9 mouse cellular contexts compared by ENCODE assay signal in genomic region chr4:134913413-134913812, GRCm38 (mm10). TPM values are rescaled to one million over a fixed set of nuclear protein-coding genes. Genes with fewer than 3 reads are reported as not detected.
DNase-seq lines count a peak whose midpoint lies in the region; ATAC-seq and TF ChIP-seq lines count a peak whose summit lies in the region.
"Had no signal": no experiment of that assay in that cellular context is flagged by ENCODE, and none has a peak within 500 bp of the region (broad histone marks: within the 10 kb centered on the region; RNA-seq: fewer than 3 reads in every experiment).

No protein-coding gene starts in this region.

- H3K4me1 ChIP-seq in ES-Bruce4 (ENCODE audit: control insufficient read depth, insufficient read depth, low read length) = no peaks in the 10 kb centered on the region
- H3K4me1 ChIP-seq in embryonic facial prominence, embryonic 11.5 days (ENCODE audit: control insufficient read depth, insufficient read depth, low read length) = no peaks in the 10 kb centered on the region
- H3K4me1 ChIP-seq in heart, embryonic 15.5 days (replicated peaks) = peaks cover 20% of the 10 kb centered on the region

- H3K27me3 ChIP-seq in ES-Bruce4 (ENCODE audit: control insufficient read depth, insufficient read depth, low read length, poor library complexity, severe bottlenecking) = no peaks in the 10 kb centered on the region
- no peaks in the 10 kb centered on the region for H3K27me3 ChIP-seq in embryonic facial prominence, embryonic 11.5 days (ENCODE audit: control insufficient read depth, insufficient read depth, low read length)
- H3K27me3 ChIP-seq in heart, embryonic 15.5 days = no peaks in the 10 kb centered on the region

- peaks cover 3% of the 10 kb centered on the region; the same call in 1 of the 2 replicates for H3K9me3 ChIP-seq in ES-Bruce4 (replicated peaks; ENCODE audit: control insufficient read depth, insufficient read depth, low read length, poor library complexity, severe bottlenecking)
- H3K9me3 ChIP-seq in embryonic facial prominence, embryonic 11.5 days (replicated peaks; ENCODE audit: control insufficient read depth, low read length) = no peaks in the 10 kb centered on the region
- H3K9me3 ChIP-seq in heart, embryonic 15.5 days (replicated peaks) = no peaks in the 10 kb centered on the region

- H3K36me3 ChIP-seq in ES-Bruce4 (ENCODE audit: control insufficient read depth, insufficient read depth, low read length, poor library complexity, severe bottlenecking) = peaks cover 16% of the 10 kb centered on the region
- H3K36me3 ChIP-seq in embryonic facial prominence, embryonic 11.5 days (replicated peaks; ENCODE audit: control insufficient read depth, insufficient read depth, low read depth, low read length) = peaks cover 3% of the 10 kb centered on the region
- H3K36me3 ChIP-seq in heart, embryonic 15.5 days = peaks cover 26% of the 10 kb centered on the region; the same call in 1 of the 2 replicates

- no peak for ATAC-seq in embryonic facial prominence, embryonic 11.5 days (replicated peaks; ENCODE audit: insufficient number of reproducible peaks, low FRiP score, low TSS enrichment, low read depth)
- ATAC-seq in heart, embryonic 15.5 days (replicated peaks; ENCODE audit: insufficient number of reproducible peaks, insufficient read depth, low FRiP score, low read depth) = no peak
- ATAC-seq in activated CD4-positive, CD25-positive, alpha-beta regulatory T cell, adult 4 months = no peak

- H3K9ac ChIP-seq in ES-Bruce4 (ENCODE audit: low read depth, poor library complexity, severe bottlenecking) = peak overlapping the region; percentile 45
- no peak overlapping the region; the same call in 1 of the 2 replicates for H3K9ac ChIP-seq in embryonic facial prominence, embryonic 11.5 days (replicated peaks; ENCODE audit: low read length)
- no peak overlapping the region for H3K9ac ChIP-seq in heart, embryonic 15.5 days

- peak overlapping the region; percentile 41 for H3K4me3 ChIP-seq in ES-Bruce4 (ENCODE audit: low read depth, low read length)
- H3K4me3 ChIP-seq in embryonic facial prominence, embryonic 11.5 days (ENCODE audit: low read depth, low read length) = no peak overlapping the region
- H3K4me3 ChIP-seq in heart, embryonic 15.5 days = peak overlapping the region; percentile 99; the same call in 1 of the 2 replicates

- no peak for TF ChIP-seq POLR2A in ES-Bruce4 (IDR thresholded peaks at IDR 0.05; ENCODE audit: insufficient read depth, low read length)

- peak; percentile 78 for TF ChIP-seq CTCF in ES-Bruce4 (IDR thresholded peaks at IDR 0.05; ENCODE audit: low read depth, low read length)

- H3K27ac ChIP-seq in ES-Bruce4 (ENCODE audit: insufficient read depth, low read length) = peak overlapping the region; percentile 34; the same call in 1 of the 2 replicates
- no peak overlapping the region for H3K27ac ChIP-seq in embryonic facial prominence, embryonic 11.5 days (replicated peaks; ENCODE audit: low read depth, low read length)
- H3K27ac ChIP-seq in heart, embryonic 15.5 days = no peak overlapping the region

- DNase-seq in adrenal gland, postnatal 10 days = peak; percentile 85
- DNase-seq in embryonic facial prominence, embryonic 11.5 days (ENCODE audit: low spot score) = peak; percentile 75
- DNase-seq in kidney, postnatal 4 days = peak; percentile 87 to 88
- peak; percentile 73 for DNase-seq in lung, postnatal 25 days (ENCODE audit: low spot score)
- DNase-seq in right cerebral cortex, postnatal 10 days (ENCODE audit: low spot score in 2 of 2) = peak; percentile 55 to 77

- no peak for TF ChIP-seq EP300 in ES-Bruce4 (IDR thresholded peaks at IDR 0.05; ENCODE audit: insufficient read depth, low read depth, low read length)

- 27% methylated on average over 3 of the region's 3 CpGs for WGBS in embryonic facial prominence, embryonic 11.5 days
- WGBS in heart, embryonic 15.5 days = 37% methylated on average over 3 of the region's 3 CpGs

- no peak overlapping the region for H3K4me2 ChIP-seq in embryonic facial prominence, embryonic 11.5 days (ENCODE audit: low read depth, low read length)
- H3K4me2 ChIP-seq in heart, embryonic 15.5 days = peak overlapping the region; percentile 69

RNA-seq across cellular contexts. Expression of gene Tmem50a, which starts 1.4 kb away (rescaled TPM):
- 84.6 and 87.1 TPM in 2 replicates for polyA plus RNA-seq in ES-Bruce4 (2011; ENCODE audit: insufficient read depth, insufficient read length, low read depth, missing spikeins)
- total RNA-seq in adrenal gland, postnatal 10 days (2021) = 100 to 1,000 TPM; 169 to 183 TPM
- polyA plus RNA-seq in embryonic facial prominence, embryonic 11.5 days (2014; fragmentation: Nextera tagmentation; extraction: Ambion mirVana) = 148 and 151 TPM in 2 replicates
- 142 TPM in 2 replicates for polyA plus RNA-seq in heart, embryonic 15.5 days (2015; fragmentation: Nextera tagmentation; extraction: Ambion mirVana)
- polyA plus RNA-seq in activated CD4-positive, CD25-positive, alpha-beta regulatory T cell, adult 4 months (2017; shearing (Covaris generic)) = 100 to 1,000 TPM; 555 to 571 TPM

RNA-seq across cellular contexts. Expression of gene Rsrp1, which starts 10.0 kb away (rescaled TPM):
- 209 and 226 TPM in 2 replicates for polyA plus RNA-seq in ES-Bruce4 (2011; ENCODE audit: insufficient read depth, insufficient read length, low read depth, missing spikeins)
- 100 to 1,000 TPM; 250 to 386 TPM for total RNA-seq in adrenal gland, postnatal 10 days (2021)
- polyA plus RNA-seq in embryonic facial prominence, embryonic 11.5 days (2014; fragmentation: Nextera tagmentation; extraction: Ambion mirVana) = 351 and 368 TPM in 2 replicates
- 366 and 379 TPM in 2 replicates for polyA plus RNA-seq in heart, embryonic 15.5 days (2015; fragmentation: Nextera tagmentation; extraction: Ambion mirVana)
- polyA plus RNA-seq in activated CD4-positive, CD25-positive, alpha-beta regulatory T cell, adult 4 months (2017; shearing (Covaris generic)) = 100 to 1,000 TPM; 271 to 367 TPM

RNA-seq across cellular contexts. Expression of gene Syf2, which starts 17.3 kb away (rescaled TPM):
- 52.6 and 53.3 TPM in 2 replicates for polyA plus RNA-seq in ES-Bruce4 (2011; ENCODE audit: insufficient read depth, insufficient read length, low read depth, missing spikeins)
- total RNA-seq in adrenal gland, postnatal 10 days (2021) = 10 to 100 TPM; 73.1 to 74.6 TPM
- polyA plus RNA-seq in embryonic facial prominence, embryonic 11.5 days (2014; fragmentation: Nextera tagmentation; extraction: Ambion mirVana) = 69.5 and 79.5 TPM in 2 replicates
- polyA plus RNA-seq in heart, embryonic 15.5 days (2015; fragmentation: Nextera tagmentation; extraction: Ambion mirVana) = 52.6 and 57.6 TPM in 2 replicates
- 100 to 1,000 TPM; 188 to 213 TPM for polyA plus RNA-seq in activated CD4-positive, CD25-positive, alpha-beta regulatory T cell, adult 4 months (2017; shearing (Covaris generic))

RNA-seq across cellular contexts. Expression of gene Rhd, which starts 49.1 kb away (rescaled TPM):
- 4.2 and 4.6 TPM in 2 replicates for polyA plus RNA-seq in ES-Bruce4 (2011; ENCODE audit: insufficient read depth, insufficient read length, low read depth, missing spikeins)
- 1 to 10 TPM; 2.5 to 7.2 TPM for total RNA-seq in adrenal gland, postnatal 10 days (2021)
- polyA plus RNA-seq in embryonic facial prominence, embryonic 11.5 days (2014; fragmentation: Nextera tagmentation; extraction: Ambion mirVana) = 13.7 and 19.7 TPM in 2 replicates
- polyA plus RNA-seq in heart, embryonic 15.5 days (2015; fragmentation: Nextera tagmentation; extraction: Ambion mirVana) = 5.4 and 8.9 TPM in 2 replicates
- 1 to 10 TPM in 1 of 2 experiments, not detected in 1; 4.8 TPM for polyA plus RNA-seq in activated CD4-positive, CD25-positive, alpha-beta regulatory T cell, adult 4 months (2017; shearing (Covaris generic))
- total RNA-seq: layer of hippocampus, postnatal 36 days had no signal
